Mouse (Mus musculus): ENCODE measurements around the gene Ing1.

DNA sequence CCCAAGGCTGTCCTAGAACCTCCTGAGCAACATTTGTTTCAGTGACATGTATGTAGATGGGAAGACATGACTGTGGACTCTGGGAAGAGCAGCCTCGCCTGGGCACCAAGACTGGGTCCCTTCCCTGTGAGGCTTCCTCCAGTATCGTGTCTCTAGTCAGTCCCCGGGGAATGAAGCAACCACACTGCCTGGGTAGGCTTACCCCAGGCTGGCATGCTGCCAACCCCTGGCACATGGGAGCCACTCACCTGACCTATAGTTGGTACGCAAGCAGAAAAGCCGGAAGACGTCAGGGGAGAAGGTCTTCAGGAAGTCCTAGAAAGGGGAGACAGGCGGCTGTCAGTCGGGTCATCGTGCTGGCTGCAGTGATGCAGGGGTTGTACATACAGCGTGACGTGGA is 36.7 kb upstream of the Ing1 start:
- TF ChIP-seq POLR2A (IDR thresholded peaks at IDR 0.05; ENCODE audit: low read depth, low read length) (no peak), CTCF (IDR thresholded peaks at IDR 0.05; ENCODE audit: extremely low read depth, insufficient read depth, insufficient read length, insufficient replicate concordance) (no peak)

All from spleen, adult 2 months (tissue).